Mouse (Mus musculus): Measurements from ENCODE around the gene Ergic1.
A peak's percentile ranks its signal among the peaks of the same experiment; 100 is the strongest.

The Ergic1 gene

GRCm38 (mm10) chr17:26576833-26577232 lies 15.5 kb downstream of the Ergic1 start:
- no peak for DNase-seq

- no peak for DNase-seq
Measured at GRCm38 (mm10) chr17:26577309-26577708, 16.0 kb downstream of the Ergic1 start.

GRCm38 (mm10) chr17:26578162-26578561 lies 16.9 kb downstream of the Ergic1 start:
- no peak for DNase-seq

GRCm38 (mm10) chr17:26578771-26579170 lies 17.5 kb downstream of the Ergic1 start:
- DNase-seq, result no peak

- DNase-seq, result no peak
Measured at GRCm38 (mm10) chr17:26579396-26579795, 18.1 kb downstream of the Ergic1 start.

GRCm38 (mm10) chr17:26580873-26581401 lies 19.6 kb downstream of the Ergic1 start:
- no peak for DNase-seq

- no peak for DNase-seq
Measured at GRCm38 (mm10) chr17:26582297-26582696, 21.0 kb downstream of the Ergic1 start.

GRCm38 (mm10) chr17:26583056-26583455 lies 21.8 kb downstream of the Ergic1 start:
- no peak for DNase-seq

- no peak for DNase-seq
Measured at GRCm38 (mm10) chr17:26583606-26584005, 22.3 kb downstream of the Ergic1 start.

GRCm38 (mm10) chr17:26584063-26584462 lies 22.8 kb downstream of the Ergic1 start:
- DNase-seq, result no peak

- no peak for DNase-seq
Measured at GRCm38 (mm10) chr17:26584558-26585136, 23.4 kb downstream of the Ergic1 start.

- no peak for DNase-seq
Measured at GRCm38 (mm10) chr17:26587961-26588487, 26.7 kb downstream of the Ergic1 start.

GRCm38 (mm10) chr17:26592510-26592909 lies 31.2 kb downstream of the Ergic1 start:
- DNase-seq, result no peak

- no peak for DNase-seq
Measured at GRCm38 (mm10) chr17:26593199-26593598, 31.9 kb downstream of the Ergic1 start.

GRCm38 (mm10) chr17:26594171-26594570 lies 32.9 kb downstream of the Ergic1 start:
- no peak for DNase-seq

GRCm38 (mm10) chr17:26594958-26595357 lies 33.7 kb downstream of the Ergic1 start:
- no peak for DNase-seq

GRCm38 (mm10) chr17:26595448-26596167 lies 34.3 kb downstream of the Ergic1 start:
- no peak for DNase-seq

GRCm38 (mm10) chr17:26596168-26596658 lies 34.9 kb downstream of the Ergic1 start:
- DNase-seq, result peak; percentile 89

- no peak for DNase-seq
Measured at GRCm38 (mm10) chr17:26596856-26597481, 35.7 kb downstream of the Ergic1 start.

- no peak for DNase-seq
Measured at GRCm38 (mm10) chr17:26598845-26599244, 37.6 kb downstream of the Ergic1 start.

- DNase-seq, result no peak
Measured at GRCm38 (mm10) chr17:26600913-26601447, 39.7 kb downstream of the Ergic1 start.

GRCm38 (mm10) chr17:26601514-26601913 lies 40.2 kb downstream of the Ergic1 start:
- no peak for DNase-seq

GRCm38 (mm10) chr17:26601926-26602325 lies 40.6 kb downstream of the Ergic1 start:
- DNase-seq, result no peak

Measured in cerebellum, adult 8-10 months (tissue).